Mouse (Mus musculus) lung, postnatal 0 days (tissue): ENCODE data around the gene Rps6kc1.

Source experiments
- CTCF ChIP-seq: IDR thresholded peaks from 2 replicates; pipeline ENCODE4 v1.5.1; 2016; ENCODE audit warnings: antibody characterized with exemption, mild to moderate bottlenecking
- EP300 ChIP-seq: IDR thresholded peaks from 2 replicates; pipeline ENCODE4 v1.6.1; 2016; ENCODE audit warnings: antibody characterized with exemption, mild to moderate bottlenecking, control low read depth

- TF ChIP-seq CTCF (no peak), EP300 (no peak)
These were observed 236.1 kb downstream of the Rps6kc1 start for GRCm38 (mm10) chr1:190675455-190675854.
